Mouse (Mus musculus) heart, postnatal 0 days (tissue): ENCODE measurements at regions not wholly inside any gene's neighbourhood (a gene's known extent, or its start where the extent isn't known, plus 50 kb on each side); places are given as distances from the start of the nearest gene placed in this dataset.

Source experiments
- CTCF ChIP-seq: IDR thresholded peaks from 2 replicates; pipeline ENCODE4 v1.5.1; 2016; ENCODE audit warnings: antibody characterized with exemption, control low read depth, low read depth
- EP300 ChIP-seq: IDR thresholded peaks from 2 replicates; pipeline ENCODE4 v1.6.1; 2016; ENCODE audit warnings: antibody characterized with exemption, low read depth

DNA sequence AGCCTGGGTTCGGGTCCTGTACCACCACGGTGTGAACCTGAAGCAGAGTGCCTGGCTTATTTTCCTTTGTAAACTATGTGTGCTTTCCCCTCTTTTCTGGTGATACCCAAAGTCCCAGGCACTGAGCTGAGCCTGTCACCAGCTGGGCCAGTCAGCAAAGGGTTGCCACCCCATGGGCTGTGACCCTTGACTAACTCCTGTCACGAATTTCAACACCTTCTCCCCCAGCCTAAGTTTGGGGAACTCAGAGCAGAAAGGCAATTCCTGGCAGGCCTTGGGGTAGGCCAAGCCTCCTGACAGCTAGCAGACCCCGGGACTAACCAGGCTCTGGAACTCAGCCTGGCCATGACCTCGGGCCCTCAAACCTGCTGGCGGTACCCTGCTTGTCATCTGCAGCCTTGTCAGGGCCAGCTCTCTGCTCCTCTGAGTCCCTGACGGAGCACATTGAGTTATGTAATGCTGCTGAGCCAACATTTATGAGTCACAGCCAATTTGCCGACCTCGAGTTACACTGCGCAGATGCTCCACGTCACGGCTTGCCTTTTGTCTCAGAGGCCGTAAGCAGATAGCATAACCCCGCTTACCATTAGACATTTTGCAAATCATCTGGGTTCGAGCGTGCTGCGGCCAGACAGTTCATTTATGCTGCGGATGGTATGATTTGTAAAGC lies 132.3 kb downstream of the H2afy start:
- no peak for TF ChIP-seq CTCF
- TF ChIP-seq EP300 = no peak
